Mouse (Mus musculus) mature B cell (primary cell): Measurements from ENCODE around the gene Kcnn1.
"Not testable (repeated sequence)": the region's sequence is repeated elsewhere in the genome, so short reads cannot be mapped to it uniquely, and the experiment has no call there.

Experiments used
- in situ Hi-C: fragments of 300-500 bp; cut with MboI; formaldehyde crosslinking; loops from 2 replicates; pipeline ENCODE4 v1.14.3; 2019

Gene Kcnn1

DNA sequence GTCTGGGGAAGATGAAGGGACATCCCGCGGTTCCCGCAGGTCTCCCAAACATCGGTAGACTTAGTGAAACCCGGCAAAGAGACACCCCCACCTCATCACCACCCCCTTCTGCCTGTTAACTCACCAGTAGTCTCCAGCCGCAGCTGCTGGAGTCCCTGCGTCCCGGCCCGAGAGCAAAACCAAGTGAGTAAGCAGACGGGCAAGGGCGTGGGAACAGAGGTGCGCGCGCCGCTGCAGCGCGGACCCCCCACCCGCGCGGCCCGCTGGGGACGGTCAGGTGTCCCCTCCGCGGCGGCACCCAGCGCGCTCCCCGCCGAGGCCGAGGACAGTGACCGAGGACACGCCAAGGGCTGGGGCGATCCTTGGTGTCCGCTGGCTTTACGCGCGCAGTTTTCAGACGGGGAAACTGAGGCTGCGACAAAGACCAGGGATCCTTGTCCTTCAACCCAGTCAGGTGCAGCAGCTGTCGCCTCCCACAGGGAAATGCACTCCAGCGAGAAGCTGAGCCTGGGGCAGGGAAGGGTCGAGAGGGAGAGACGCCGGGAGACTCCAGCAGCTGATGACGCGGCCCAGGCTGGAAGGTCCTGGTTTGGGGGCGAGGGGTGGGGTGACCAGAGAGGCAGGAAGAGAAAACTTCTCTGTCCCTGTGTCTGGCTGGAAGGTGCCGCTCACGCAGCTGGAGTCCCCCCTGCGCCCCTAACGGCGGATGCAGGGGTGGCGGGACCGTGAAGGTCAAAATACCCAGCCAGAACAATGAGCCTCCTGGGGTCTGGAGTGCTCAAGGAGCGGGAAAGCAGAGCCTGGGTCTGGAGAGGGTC is at the start of gene Kcnn1:
Kcnn1 (minus strand) TSS at position 435 of the 818 bp plus-strand sequence.
- in situ Hi-C loops = no loop called here

DNA sequence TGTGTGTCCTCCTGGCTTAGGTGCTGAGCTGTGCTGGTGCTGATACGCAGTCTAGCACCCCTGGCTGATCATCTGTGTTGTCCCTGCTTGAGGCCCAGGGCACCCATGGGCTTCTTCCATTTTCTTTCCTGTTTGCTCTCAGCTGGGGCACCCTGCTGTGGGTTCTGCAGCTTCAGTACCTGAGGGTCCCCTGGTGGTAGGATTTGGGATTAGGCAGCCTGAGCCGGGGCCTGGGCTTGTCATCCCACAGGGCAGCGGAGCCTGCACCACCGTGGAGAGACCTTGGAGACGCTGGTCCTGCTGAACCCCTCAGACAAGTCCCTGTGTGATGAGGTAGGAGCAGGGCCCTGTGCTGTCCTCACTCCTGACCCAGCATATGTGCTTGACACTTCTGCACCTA is 48.5 kb upstream of the Kcnn1 start:
- in situ Hi-C loops = no loop called here

DNA sequence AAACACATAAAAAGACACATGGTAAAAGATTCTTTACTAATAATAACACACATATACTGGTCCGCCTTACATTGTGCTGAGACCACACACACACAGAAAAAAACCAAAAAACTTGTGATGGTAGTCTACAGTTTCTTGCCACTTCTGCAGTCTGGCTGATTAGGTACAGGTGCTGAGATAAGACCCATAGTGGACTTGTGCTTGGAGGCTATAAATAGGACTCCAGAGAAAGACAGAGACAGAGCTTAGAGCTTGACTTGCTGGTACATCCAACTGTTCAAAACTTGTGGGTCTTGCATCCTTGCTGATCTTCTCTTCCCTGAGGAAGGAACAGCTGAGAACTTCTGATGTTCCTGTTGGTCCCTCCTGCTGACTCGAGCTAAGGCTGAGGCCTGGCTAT is 44.5 kb upstream of the Kcnn1 start:
- in situ Hi-C loops = no loop called here

DNA sequence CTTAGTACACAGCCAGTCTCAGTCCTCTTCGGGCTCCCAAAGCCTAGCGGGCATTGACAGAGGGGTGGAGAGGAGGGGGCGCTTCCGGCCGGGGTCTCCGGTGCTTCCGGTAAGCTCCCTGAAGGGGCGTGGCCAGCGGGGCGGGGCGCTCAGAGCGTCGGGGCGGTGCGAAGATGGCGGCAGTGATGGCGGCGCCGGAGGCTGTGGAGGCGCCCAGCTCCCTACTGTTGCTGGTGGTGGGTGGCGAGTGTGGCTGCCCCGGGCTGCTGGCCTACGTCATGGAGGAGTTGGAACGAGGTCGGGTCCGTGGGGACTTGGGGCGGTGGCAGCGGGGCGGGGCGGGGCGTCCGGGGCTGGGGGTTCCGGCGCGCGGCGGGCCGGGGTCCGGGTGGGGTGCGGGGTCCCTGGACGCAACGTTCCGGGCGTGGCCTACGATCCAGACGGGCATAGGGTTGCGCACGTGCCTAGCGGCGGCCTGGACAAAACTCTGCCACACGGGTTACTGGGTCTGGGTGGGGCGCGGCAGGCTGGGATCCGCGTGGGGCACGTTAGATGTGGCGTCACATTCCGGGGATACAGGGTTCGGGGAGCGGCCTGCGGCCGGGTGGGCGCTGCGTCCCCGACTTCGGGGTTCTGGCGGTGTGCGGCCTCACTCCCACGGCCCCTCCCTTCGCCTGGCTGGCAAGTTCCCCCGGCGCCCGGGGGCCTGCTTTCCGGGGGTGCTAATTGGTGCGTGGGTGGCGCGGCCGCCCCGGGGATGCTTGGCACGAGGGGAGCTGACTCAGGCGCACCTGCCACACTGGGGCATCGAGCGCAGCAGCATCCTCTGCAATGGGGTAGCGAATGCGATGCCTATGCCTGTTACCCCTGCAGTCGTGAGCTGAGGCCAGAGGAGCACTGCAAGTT is 43.0 kb upstream of the Kcnn1 start, which contains the start of gene Map1s:
Map1s (plus strand) TSS at position 102 of the 906 bp plus-strand sequence.
- in situ Hi-C loops = no loop called here

- in situ Hi-C loops = no loop called here
Observed at GRCm38 (mm10) chr8:70905463-70905830, 42.4 kb upstream of the Kcnn1 start.

DNA sequence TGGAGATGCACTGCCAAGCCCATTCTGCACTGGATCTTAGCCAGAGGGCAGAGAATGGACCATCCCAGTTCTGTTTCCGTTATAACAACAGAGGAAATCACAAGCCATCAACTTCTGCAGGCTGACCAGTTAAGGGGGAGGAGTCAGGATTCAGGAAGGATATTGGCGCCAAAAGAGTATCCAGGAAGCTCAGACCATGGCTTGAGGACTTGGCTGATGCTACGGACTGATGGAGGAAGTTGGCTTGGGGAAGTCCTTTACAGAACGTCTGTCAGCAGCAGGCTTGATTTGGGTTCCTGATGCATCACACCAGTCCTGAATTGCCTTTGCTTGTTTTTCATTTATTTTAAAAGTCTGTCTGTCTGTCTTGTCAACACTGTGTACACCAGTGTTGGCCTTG is 41.5 kb upstream of the Kcnn1 start:
- in situ Hi-C loops = no loop called here

GRCm38 (mm10) chr8:70903582-70903981 is 40.5 kb upstream of the Kcnn1 start:
- in situ Hi-C loops = no loop called here

DNA sequence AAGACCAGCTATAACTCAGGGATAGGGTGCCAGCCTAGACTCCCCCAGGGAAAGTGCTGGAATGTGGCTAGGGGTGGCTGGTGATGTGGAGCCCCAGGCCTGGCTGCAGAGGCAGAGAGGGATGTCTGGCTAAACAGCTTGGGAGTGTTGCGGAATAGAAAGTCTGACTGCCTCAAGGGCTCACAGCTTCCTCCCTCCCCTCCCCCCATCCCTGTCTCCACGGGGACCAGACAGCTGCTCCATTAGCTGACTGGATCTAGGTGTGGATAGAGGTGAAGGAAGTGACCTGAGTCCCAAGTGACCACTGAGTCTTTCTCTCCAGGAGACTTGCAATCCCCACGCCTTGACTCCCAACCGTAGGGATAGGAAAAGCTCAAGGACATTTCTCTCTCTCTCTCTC is 40.1 kb upstream of the Kcnn1 start:
- in situ Hi-C loops = no loop called here

GRCm38 (mm10) chr8:70902211-70902610 is 39.2 kb upstream of the Kcnn1 start:
- in situ Hi-C loops = no loop called here

- in situ Hi-C loops = no loop called here
Observed at GRCm38 (mm10) chr8:70900872-70901387, 37.9 kb upstream of the Kcnn1 start.

DNA sequence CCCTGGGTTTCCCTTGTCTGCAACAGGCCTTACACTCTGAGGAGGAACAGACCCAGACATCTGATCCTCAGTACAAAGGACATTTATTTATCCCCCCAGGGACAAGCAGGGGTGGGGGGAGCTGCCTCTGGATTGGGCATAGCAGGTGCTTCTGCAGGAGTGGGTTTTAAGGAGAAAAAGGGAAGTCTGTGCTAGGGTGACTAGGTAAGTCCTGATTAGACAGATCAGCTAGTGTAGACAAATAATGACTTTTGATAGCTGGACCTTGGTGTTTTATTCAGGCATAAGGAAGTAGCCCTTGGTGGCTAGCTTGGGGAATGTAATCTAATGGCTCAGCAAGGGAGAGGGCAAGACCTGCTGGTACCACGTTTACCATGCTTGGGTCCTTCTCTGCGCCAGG is 36.2 kb upstream of the Kcnn1 start:
- in situ Hi-C loops = no loop called here

DNA sequence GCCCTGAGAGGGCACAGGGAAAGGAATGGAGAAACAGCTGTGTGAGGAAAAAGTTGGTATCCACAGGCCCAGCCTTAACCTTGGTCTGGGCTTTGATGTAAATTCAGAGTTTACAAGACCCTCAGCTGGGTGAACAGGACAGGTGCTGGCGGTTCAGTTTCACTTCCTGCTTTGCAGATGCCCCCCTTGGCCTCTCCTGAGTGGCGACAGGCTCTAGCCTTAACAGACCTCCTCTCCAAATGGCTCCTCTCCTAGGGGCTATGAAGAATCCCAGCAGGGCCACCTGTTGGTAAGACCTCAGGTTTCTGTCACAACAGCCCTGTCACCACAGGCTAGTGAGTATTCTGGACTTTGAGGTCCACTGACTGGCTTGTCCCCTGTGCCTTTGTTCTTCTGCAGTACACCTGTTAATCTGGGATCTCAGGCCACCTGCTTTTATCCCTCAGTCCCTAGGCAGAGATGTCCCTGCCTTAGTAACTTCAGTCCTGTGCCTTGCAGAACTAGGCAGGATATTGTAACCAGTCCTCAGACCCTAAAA is 35.7 kb upstream of the Kcnn1 start:
- in situ Hi-C loops = no loop called here

DNA sequence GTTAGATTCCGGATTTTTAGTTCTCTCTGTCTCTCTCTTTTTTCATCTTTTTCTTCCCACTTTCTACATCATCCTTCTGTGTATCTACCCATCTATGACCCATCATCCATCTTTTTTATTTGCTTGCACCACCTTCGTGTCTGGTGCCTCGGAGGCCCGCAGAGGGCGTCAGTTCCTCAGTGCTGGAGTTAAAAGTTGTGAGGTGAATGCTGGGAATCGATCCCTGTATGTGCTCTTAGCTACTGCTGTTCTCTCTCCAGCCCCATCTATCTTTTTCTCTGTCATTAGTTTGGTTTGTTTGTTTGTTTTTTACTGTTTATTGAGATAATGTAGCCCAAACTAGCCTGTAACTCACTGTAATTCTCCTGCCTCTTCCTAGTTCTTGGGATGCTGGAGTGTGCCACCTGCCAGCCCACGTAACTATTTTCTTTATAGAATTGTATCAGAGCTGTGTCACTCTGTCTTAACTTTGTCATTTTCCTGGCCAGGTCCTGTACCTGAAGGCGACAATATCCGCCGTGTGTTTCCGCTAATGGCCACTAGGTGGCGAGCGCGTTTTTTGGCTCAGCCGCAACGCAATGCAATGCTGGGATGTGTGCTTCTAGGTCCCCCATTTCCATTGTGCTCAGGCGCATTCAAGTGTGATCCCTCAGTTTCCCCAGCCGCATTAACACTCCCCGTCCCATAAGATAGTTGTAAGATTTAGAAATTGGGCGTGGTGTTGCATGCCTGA is 34.8 kb upstream of the Kcnn1 start:
- in situ Hi-C loops = no loop called here

DNA sequence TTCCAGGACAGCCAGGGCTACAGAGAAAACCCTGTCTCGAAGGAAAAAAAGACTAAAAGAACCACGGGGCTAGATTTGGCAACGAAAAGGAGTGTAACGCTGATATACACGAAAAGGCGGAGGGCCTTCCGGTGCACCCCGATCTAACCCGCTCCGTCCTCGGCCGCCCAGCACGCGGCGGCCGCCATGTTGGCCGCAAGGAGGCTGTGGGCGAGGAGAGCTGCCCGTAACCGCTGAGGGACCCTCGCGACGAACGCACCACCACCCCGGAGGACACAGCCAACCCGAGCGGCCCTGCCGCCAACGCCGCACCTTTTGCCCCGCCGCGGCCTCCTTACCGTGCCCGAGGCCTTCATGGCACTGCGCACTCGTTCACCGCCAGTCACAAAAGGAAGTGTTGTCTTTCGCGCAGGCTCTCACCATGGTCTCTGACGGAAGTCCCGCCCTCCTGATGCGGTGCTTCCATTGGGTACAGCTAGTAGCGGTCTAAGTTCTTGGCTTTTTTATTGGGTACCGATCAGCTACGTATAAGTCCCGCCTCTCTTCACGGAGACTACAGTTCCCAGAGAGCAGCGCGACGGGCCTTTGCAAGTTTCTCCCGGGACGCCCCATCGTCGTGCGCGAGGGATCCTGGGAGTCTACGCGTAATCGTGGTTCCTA is 34.1 kb upstream of the Kcnn1 start, which contains the start of gene Rpl18a:
Rpl18a (minus strand) TSS at position 392 of the 660 bp plus-strand sequence.
- in situ Hi-C loops = no loop called here

GRCm38 (mm10) chr8:70896316-70897020 is 33.4 kb upstream of the Kcnn1 start:
- in situ Hi-C loops = no loop called here

- in situ Hi-C loops = not testable (repeated sequence)
Observed at GRCm38 (mm10) chr8:70895571-70896259, 32.7 kb upstream of the Kcnn1 start.

DNA sequence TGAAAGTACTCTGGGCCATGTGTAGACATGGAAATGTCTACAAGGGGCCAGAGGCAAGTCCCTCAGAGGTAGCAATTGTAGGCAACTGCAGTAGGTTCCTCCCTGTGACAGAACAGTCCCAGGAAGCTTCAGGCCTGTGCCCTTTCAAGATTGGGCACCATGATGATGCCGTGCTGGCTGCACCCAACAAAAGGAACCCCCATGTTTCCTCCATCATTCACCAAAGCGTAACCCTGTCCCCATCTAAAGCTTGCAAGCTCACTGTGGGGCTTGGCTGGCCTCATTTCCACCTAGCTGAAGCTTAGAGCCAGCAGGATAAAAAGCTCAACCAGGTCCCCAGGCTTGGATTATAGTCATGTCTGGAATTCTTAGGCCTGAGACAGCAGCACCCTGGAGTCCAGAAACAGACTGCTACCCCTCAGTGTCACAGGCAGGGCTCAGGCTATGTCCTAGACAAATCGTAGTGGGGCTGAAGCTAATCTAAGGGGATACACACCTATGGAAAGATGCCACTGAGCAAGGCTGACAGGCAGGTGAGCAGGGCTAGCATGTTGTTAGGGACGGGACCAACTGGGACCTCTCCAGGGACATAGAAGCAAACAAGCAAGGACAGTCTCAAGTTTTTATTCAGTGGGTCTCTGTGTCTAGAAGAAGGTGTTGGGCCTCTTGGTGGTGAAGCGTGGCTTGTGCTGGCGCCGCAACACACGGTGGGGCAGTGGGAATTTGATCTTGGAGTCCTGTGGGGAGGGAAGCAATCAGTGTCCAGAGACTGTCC is 31.9 kb upstream of the Kcnn1 start:
- in situ Hi-C loops = no loop called here

DNA sequence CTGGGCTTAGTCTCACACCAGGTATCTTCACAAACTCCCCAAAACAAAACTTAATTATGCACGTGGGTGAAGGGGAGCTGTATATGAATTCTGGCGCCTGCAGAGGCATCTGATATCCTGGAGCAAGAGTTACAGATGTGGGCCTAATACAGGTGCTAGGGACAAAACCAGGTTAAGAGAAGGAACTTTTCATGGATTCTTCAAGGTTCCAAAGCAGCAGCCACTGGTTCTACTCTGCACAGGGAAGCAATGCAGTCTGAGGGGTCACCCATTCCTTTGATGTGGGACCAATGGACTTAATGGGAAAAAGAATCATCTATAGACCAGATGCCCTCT is 31.3 kb upstream of the Kcnn1 start:
- in situ Hi-C loops = no loop called here
